Comparison of ENCODE assay signal across 9 mouse cellular contexts in the genomic region with DNA sequence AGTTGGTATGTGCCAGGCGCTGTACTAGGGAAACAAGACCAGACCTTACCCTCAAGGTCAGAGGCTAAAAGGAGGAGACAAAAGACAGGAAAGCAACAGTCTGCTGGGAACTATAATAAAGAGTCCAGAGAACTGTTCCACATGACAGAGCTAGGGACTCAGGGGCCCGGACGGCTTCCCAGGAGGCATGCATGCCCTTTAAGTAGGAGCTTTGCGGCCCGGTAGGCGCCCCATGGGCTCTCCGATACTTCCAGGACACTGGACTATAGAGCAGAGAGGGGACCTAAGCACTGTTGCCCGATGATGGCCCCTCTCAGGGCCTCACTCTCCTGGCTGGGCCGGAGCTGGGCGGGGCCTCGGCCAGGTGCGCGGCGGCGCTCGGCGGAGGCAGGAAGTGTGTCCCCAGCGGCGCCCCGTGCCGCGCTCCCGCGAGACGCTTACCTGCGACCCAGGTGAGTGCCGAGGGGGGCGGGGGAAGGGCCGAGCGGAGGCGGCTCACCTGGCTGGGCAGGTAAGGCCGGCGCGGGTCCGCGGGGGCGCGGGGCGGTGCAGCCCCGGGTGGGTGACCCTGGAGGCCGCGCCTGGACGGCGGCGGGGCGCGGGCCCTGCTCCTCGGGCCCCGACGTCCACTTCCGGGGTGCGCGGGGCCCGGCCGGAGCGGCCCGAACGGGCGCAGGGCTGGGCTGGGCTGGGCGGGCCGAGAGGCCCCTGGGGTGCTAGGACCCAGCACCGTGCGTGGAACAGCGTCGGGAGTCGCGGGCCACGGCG. TPM values are rescaled to one million over a fixed set of nuclear protein-coding genes. Genes with fewer than 3 reads are reported as not detected.
DNase-seq lines count a peak whose midpoint lies in the region; ATAC-seq lines count a peak whose summit lies in the region.
"Had no signal": no experiment of that assay in that cellular context is flagged by ENCODE, and none has a peak within 500 bp of the region (broad histone marks: within the 10 kb centered on the region; RNA-seq: fewer than 3 reads in every experiment).

A gene (plus strand): TSS at position 363 of the 768 bp plus-strand sequence.

- H3K4me3 ChIP-seq in heart, embryonic 16.5 days (ENCODE audit: low read length), result peak within 1 kb of the TSS; percentile 53
- H3K4me3 ChIP-seq in limb, embryonic 10.5 days, result peak within 1 kb of the TSS; percentile 50
- peak within 1 kb of the TSS; percentile 30 for H3K4me3 ChIP-seq in midbrain, embryonic 13.5 days (replicated peaks)

- H3K27ac ChIP-seq in heart, embryonic 16.5 days (ENCODE audit: low read length), result no peak within 1 kb of the TSS
- H3K27ac ChIP-seq in limb, embryonic 10.5 days, result peak within 1 kb of the TSS; percentile 72; the same call in 1 of the 2 replicates
- no peak within 1 kb of the TSS for H3K27ac ChIP-seq in midbrain, embryonic 13.5 days

- intact Hi-C loops in gastrocnemius, postnatal 36 days (cut with DNase I), result no loop called here

- H3K9ac ChIP-seq in heart, embryonic 16.5 days (ENCODE audit: low read length), result peak within 1 kb of the TSS; percentile 70
- H3K9ac ChIP-seq in midbrain, embryonic 13.5 days (replicated peaks), result no peak within 1 kb of the TSS; the same call in 1 of the 2 replicates

- no peaks in the 10 kb centered on the region for H3K9me3 ChIP-seq in heart, embryonic 16.5 days (replicated peaks; ENCODE audit: control insufficient read depth, low read length)
- no peaks in the 10 kb centered on the region for H3K9me3 ChIP-seq in limb, embryonic 10.5 days (replicated peaks)
- no peaks in the 10 kb centered on the region for H3K9me3 ChIP-seq in midbrain, embryonic 13.5 days

- ATAC-seq in heart, embryonic 16.5 days (replicated peaks; ENCODE audit: extremely low read depth, insufficient read depth, low FRiP score), result peak; percentile 45; the same call in 1 of the 2 replicates
- ATAC-seq in midbrain, embryonic 13.5 days, result no peak
- no peak for ATAC-seq in megakaryocyte-erythroid progenitor cell, adult 5-6 weeks (replicated peaks; ENCODE audit: low FRiP score, low TSS enrichment, poor library complexity, severe bottlenecking)
- ATAC-seq: Patski had no signal

- no peak for DNase-seq in heart, postnatal 4 days
- DNase-seq in gonadal fat pad, adult 2 months (ENCODE audit: low read depth), result no peak
- DNase-seq in limb, embryonic 10.5 days (ENCODE audit: low spot score), result peak; percentile 45
- no peak for DNase-seq in gastrocnemius, postnatal 4 days (ENCODE audit: low spot score in 2 of 2)
- no peak for DNase-seq in gastrocnemius, postnatal 36 days

- H3K36me3 ChIP-seq in heart, embryonic 16.5 days (ENCODE audit: control insufficient read depth, insufficient read depth), result no peaks in the 10 kb centered on the region
- no peaks in the 10 kb centered on the region for H3K36me3 ChIP-seq in limb, embryonic 10.5 days
- no peaks in the 10 kb centered on the region for H3K36me3 ChIP-seq in midbrain, embryonic 13.5 days

- WGBS in heart, embryonic 16.5 days, result 4% methylated on average over 64 of the region's 69 CpGs
- WGBS in limb, embryonic 10.5 days, result 4% methylated on average over 54 of the region's 69 CpGs
- WGBS in midbrain, embryonic 13.5 days, result 4% methylated on average over 57 of the region's 69 CpGs

- 0 out of 2 replicates have a peak, but pooled peaks cover 5% of the 10 kb centered on the region for H3K4me1 ChIP-seq in heart, embryonic 16.5 days (ENCODE audit: control insufficient read depth, insufficient read depth, low read length)
- H3K4me1 ChIP-seq in limb, embryonic 10.5 days, result peaks cover 9% of the 10 kb centered on the region
- peaks cover 7% of the 10 kb centered on the region; the same call in 1 of the 2 replicates for H3K4me1 ChIP-seq in midbrain, embryonic 13.5 days (replicated peaks)

- H3K4me2 ChIP-seq in heart, embryonic 16.5 days (ENCODE audit: low read depth, low read length), result peak within 1 kb of the TSS; percentile 73
- H3K4me2 ChIP-seq in midbrain, embryonic 13.5 days (replicated peaks), result peak within 1 kb of the TSS; percentile 39

- peaks cover 29% of the 10 kb centered on the region for H3K27me3 ChIP-seq in heart, embryonic 16.5 days (ENCODE audit: control insufficient read depth, insufficient read depth, low read length)
- peaks cover 60% of the 10 kb centered on the region for H3K27me3 ChIP-seq in limb, embryonic 10.5 days (ENCODE audit: low read depth, poor library complexity, severe bottlenecking)
- peaks cover 61% of the 10 kb centered on the region for H3K27me3 ChIP-seq in midbrain, embryonic 13.5 days
- H3K27me3 ChIP-seq: Patski had no signal

RNA-seq across cellular contexts. Expression of the gene that starts here (rescaled TPM):
- polyA plus RNA-seq in heart, embryonic 16.5 days (2015; fragmentation: Nextera tagmentation; extraction: Ambion mirVana), result 3.1 and 4.5 TPM in 2 replicates
- not detected for total RNA-seq in heart, postnatal 4 days (2021)
- 19.2 and 33.4 TPM in 2 replicates for polyA plus RNA-seq in gonadal fat pad, adult 2 months (2012; rRNA removed)
- 6.7 and 8.5 TPM in 2 replicates for polyA plus RNA-seq in limb, embryonic 10.5 days (2016; fragmentation: Nextera tagmentation; extraction: Ambion mirVana)
- polyA plus RNA-seq in midbrain, embryonic 13.5 days (2015; fragmentation: Nextera tagmentation; extraction: Ambion mirVana), result 0.15 and 0.24 TPM in 2 replicates
- total RNA-seq in megakaryocyte-erythroid progenitor cell, adult 5-6 weeks (2014; fragmentation: Nextera tagmentation), result not detected in 2 replicates
- total RNA-seq in megakaryocyte-erythroid progenitor cell, adult 5-6 weeks (2017), result not detected in 2 replicates
- total RNA-seq in gastrocnemius, postnatal 4 days (2021), result not detected
- not detected for total RNA-seq in gastrocnemius, postnatal 36 days (2021)
